Mouse (Mus musculus) forelimb bud, embryonic 11.5 days (tissue): ENCODE measurements at regions not wholly inside any gene's neighbourhood (a gene's known extent, or its start where the extent isn't known, plus 50 kb on each side); places are given as distances from the start of the nearest gene placed in this dataset.

ENCODE experiments used
- DNase-seq: peaks from one replicate; pipeline ENCODE4 v3.0.0-alpha.2; 2012; ENCODE audit warnings: low read depth, low spot score

- DNase-seq = peak; percentile 16
These were observed 157.0 kb downstream of the 4930564D02Rik start for GRCm38 (mm10) chr3:105223671-105224070.

GRCm38 (mm10) chr3:105227551-105227950 is 160.9 kb downstream of the 4930564D02Rik start:
- no peak for DNase-seq

- no peak for DNase-seq
These were observed 161.8 kb downstream of the 4930564D02Rik start for GRCm38 (mm10) chr3:105228401-105228800.

GRCm38 (mm10) chr3:105241048-105241447 is 174.4 kb downstream of the 4930564D02Rik start:
- no peak for DNase-seq

GRCm38 (mm10) chr3:105257096-105257495 is 190.5 kb downstream of the 4930564D02Rik start:
- no peak for DNase-seq

GRCm38 (mm10) chr3:105275241-105275640 is 176.9 kb upstream of the Kcnd3 start:
- DNase-seq = peak; percentile 90

GRCm38 (mm10) chr3:105280971-105281370 is 171.2 kb upstream of the Kcnd3 start:
- DNase-seq = no peak

GRCm38 (mm10) chr3:105281686-105282085 is 170.4 kb upstream of the Kcnd3 start:
- DNase-seq = no peak

- DNase-seq = no peak
These were observed 153.9 kb upstream of the Kcnd3 start for GRCm38 (mm10) chr3:105298273-105298672.

GRCm38 (mm10) chr3:105300693-105301548 is 151.2 kb upstream of the Kcnd3 start:
- no peak for DNase-seq

GRCm38 (mm10) chr3:105307676-105308075 is 144.5 kb upstream of the Kcnd3 start:
- peak; percentile 72 for DNase-seq

- DNase-seq = no peak
These were observed 143.1 kb upstream of the Kcnd3 start for GRCm38 (mm10) chr3:105309020-105309419.

GRCm38 (mm10) chr3:105353268-105353667 is 98.9 kb upstream of the Kcnd3 start:
- no peak for DNase-seq

GRCm38 (mm10) chr3:105354123-105354931 is 97.8 kb upstream of the Kcnd3 start:
- DNase-seq = no peak

- no peak for DNase-seq
These were observed 94.6 kb upstream of the Kcnd3 start for GRCm38 (mm10) chr3:105357511-105357910.

- no peak for DNase-seq
These were observed 92.5 kb upstream of the Kcnd3 start for GRCm38 (mm10) chr3:105359636-105360035.

- no peak for DNase-seq
These were observed 87.4 kb upstream of the Kcnd3 start for GRCm38 (mm10) chr3:105364685-105365084.

- DNase-seq = no peak
These were observed 85.3 kb upstream of the Kcnd3 start for GRCm38 (mm10) chr3:105366806-105367205.

- DNase-seq = no peak
These were observed 84.2 kb upstream of the Kcnd3 start for GRCm38 (mm10) chr3:105367972-105368371.

- DNase-seq = no peak
These were observed 79.7 kb upstream of the Kcnd3 start for GRCm38 (mm10) chr3:105372371-105372828.

GRCm38 (mm10) chr3:105374306-105374705 is 77.8 kb upstream of the Kcnd3 start:
- DNase-seq = no peak

- no peak for DNase-seq
These were observed 77.3 kb upstream of the Kcnd3 start for GRCm38 (mm10) chr3:105374836-105375235.
